Mouse (Mus musculus) embryonic fibroblast, embryonic 13.5 days (primary cell): ENCODE measurements around the gene Dpy19l3.

Source experiments
- CTCF ChIP-seq: IDR thresholded peaks from 2 replicates; pipeline ENCODE4 v1.5.1; 2011; ENCODE audit warnings: mild to moderate bottlenecking, control low read depth, low read length, moderate library complexity, borderline replicate concordance; ENCODE audit not compliant: insufficient read depth
- POLR2A ChIP-seq: IDR thresholded peaks from 2 replicates; pipeline ENCODE4 v1.6.1; 2011; ENCODE audit warnings: low read depth, mild to moderate bottlenecking, control low read depth, low read length, moderate library complexity

DNA sequence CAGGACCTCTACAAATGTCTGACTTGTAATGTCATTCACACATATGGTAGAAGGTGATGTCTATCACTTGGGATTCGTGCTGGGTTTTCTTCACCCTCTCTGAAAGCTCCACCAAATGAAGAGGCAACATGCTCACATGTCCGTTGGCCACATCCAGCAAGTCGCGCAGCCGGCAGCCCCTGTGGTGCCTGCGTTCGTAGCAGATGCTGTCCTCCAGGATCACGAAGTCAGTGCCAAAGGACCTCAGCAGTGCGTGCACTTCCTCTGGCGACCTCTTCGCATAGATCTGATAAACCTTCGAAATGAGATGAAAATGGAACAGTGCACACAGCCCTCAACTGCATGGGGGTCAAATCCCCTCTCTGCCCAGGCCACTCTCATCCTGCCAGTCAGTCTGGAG is 61.6 kb downstream of the Dpy19l3 start:
- TF ChIP-seq CTCF (no peak), POLR2A (no peak)
